Mouse (Mus musculus) layer of hippocampus, adult 9-10 months (tissue): Measurements from ENCODE around the gene Atxn1.

Source experiments
- DNase-seq: peaks from one replicate; pipeline ENCODE4 v3.0.0; 2022; ENCODE audit warnings: low spot score

The Atxn1 gene

GRCm38 (mm10) chr13:45962776-45963175 lies 2.0 kb downstream of the Atxn1 start:
- DNase-seq = no peak

GRCm38 (mm10) chr13:45961871-45962630 lies 2.8 kb downstream of the Atxn1 start:
- no peak for DNase-seq

- no peak for DNase-seq
Observed at GRCm38 (mm10) chr13:45960311-45960965, 4.4 kb downstream of the Atxn1 start.

- no peak for DNase-seq
Observed at GRCm38 (mm10) chr13:45958306-45958705, 6.5 kb downstream of the Atxn1 start.

- DNase-seq = no peak
Observed at GRCm38 (mm10) chr13:45957629-45958028, 7.2 kb downstream of the Atxn1 start.

GRCm38 (mm10) chr13:45956287-45956686 lies 8.5 kb downstream of the Atxn1 start:
- DNase-seq = no peak

GRCm38 (mm10) chr13:45955370-45956055 lies 9.3 kb downstream of the Atxn1 start:
- no peak for DNase-seq

- DNase-seq = no peak
Observed at GRCm38 (mm10) chr13:45953098-45953497, 11.7 kb downstream of the Atxn1 start.

- DNase-seq = no peak
Observed at GRCm38 (mm10) chr13:45951071-45951645, 13.7 kb downstream of the Atxn1 start.

GRCm38 (mm10) chr13:45950355-45950861 lies 14.4 kb downstream of the Atxn1 start:
- no peak for DNase-seq

- DNase-seq = no peak
Observed at GRCm38 (mm10) chr13:45946136-45946535, 18.7 kb downstream of the Atxn1 start.

- no peak for DNase-seq
Observed at GRCm38 (mm10) chr13:45942337-45942736, 22.5 kb downstream of the Atxn1 start.

- no peak for DNase-seq
Observed at GRCm38 (mm10) chr13:45940714-45941113, 24.1 kb downstream of the Atxn1 start.

- no peak for DNase-seq
Observed at GRCm38 (mm10) chr13:45939561-45939960, 25.2 kb downstream of the Atxn1 start.

- DNase-seq = no peak
Observed at GRCm38 (mm10) chr13:45938083-45938482, 26.7 kb downstream of the Atxn1 start.

GRCm38 (mm10) chr13:45936765-45937164 lies 28.0 kb downstream of the Atxn1 start:
- no peak for DNase-seq

DNA sequence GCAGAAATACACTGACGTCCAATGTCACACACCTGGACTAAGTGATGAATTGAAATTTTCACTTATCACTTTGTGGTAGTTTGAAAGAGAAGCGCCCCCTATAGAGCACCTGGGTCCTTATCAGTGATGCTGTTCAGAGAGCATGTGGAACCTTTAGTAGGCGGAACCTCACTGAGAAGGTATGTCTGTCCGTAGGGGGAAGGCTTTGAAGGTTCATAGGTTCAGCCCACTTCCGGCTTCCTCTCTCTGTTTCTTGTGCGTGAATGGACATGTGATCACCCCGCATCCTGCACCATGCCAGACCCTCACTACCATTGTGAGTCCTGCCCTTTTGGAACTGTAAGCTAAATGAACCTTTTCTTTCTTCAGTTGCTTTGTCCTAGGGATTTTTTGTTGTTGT lies 29.0 kb downstream of the Atxn1 start:
- no peak for DNase-seq

GRCm38 (mm10) chr13:45934841-45935240 lies 30.0 kb downstream of the Atxn1 start:
- DNase-seq = no peak

DNA sequence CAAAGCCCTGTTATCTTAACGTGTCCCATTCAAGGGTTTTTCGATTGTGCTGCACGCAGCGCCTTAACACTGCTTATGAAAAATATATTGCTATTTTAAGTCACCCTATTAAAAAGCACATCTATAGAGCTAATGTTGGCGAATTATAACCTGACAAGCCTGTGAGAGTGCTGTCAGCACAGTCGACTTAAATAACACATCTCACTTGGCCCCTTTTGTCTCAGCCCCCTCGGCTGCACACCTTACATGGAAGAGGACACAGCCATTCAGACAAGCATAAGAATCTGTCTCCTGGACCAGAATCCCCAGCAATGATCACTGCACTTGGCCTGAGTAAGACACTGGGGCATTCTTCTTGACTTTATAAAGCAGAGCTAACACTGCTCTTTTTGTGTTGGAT lies 30.7 kb downstream of the Atxn1 start:
- no peak for DNase-seq

DNA sequence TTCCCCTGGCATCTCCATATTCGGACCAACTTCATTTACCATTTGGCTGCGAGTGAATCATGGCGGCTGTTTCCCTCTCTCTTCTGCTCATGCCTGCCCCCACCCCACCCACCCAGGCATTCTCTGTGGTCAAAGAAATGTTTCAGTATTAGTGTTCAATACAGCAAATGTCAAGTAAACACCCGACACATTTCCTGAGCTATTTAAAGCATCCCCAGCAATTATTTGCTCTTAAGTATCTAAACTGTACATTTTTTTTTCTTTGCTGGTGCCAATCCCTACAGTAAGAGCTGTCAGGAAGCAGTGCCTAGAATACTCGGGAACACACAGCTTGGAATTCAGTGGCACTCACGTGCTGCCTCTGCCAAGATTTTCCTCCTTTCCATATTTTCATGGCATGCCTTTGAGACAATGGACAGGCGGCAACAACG lies 32.3 kb downstream of the Atxn1 start:
- no peak for DNase-seq

DNA sequence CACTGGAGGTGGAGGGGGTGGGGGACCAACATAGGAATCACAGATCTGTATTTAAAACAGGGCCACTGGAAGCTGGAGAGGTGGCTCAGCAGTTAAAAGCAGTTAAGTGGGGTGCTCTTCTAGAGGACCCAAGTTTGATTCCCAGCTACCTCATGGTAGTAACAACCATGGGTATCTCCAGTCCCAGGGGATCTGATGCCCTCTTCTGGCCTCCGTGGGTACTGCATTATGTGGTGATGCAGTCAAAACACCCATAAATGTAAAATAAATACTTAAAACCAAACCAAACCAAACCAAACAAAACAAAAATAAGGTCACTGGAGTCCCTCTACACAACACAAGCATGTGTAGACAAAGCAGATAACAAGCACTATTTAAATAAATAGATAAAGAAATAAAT lies 32.9 kb downstream of the Atxn1 start:
- no peak for DNase-seq

DNA sequence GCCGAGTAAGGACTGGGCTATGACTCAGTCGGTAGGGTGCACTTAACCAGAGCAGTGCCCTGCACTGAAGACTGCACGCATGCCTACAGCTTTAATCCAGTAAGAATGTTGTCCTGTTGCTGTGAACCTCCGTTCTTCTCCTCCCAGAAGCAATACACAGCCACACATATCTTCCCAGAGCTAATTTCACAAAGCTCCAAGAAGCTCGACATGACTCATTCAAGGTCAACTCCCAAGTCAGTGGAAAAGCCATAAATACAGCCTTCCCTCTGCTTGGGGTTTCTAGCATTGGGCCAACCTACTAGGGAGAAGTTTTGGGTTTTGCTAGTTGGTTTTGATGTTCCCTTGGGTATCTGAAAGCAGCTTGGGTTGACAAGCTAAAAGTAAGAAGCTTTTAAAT lies 33.6 kb downstream of the Atxn1 start:
- DNase-seq = no peak

- no peak for DNase-seq
Observed at GRCm38 (mm10) chr13:45929744-45930143, 35.1 kb downstream of the Atxn1 start.
